Mouse (Mus musculus) megakaryocyte-erythroid progenitor cell, adult 5-6 weeks (primary cell): ENCODE measurements around the gene Bscl2. TPM values are rescaled to one million over a fixed set of nuclear protein-coding genes. Genes with fewer than 3 reads are reported as not detected.

Experiments
- ATAC-seq: replicated peaks from 2 replicates; pipeline ENCODE4 v1.8.0; 2016; ENCODE audit warnings: mild to moderate bottlenecking, inconsistent platforms; ENCODE audit not compliant: severe bottlenecking, poor library complexity, low FRiP score, low TSS enrichment
- total RNA-seq, 2 experiments: library from RNA; stranded (forward) in 1 of 2; stranded (reverse) in 1 of 2; fragments of 200-1000, 215-1000 nt in 1 of 2; fragments of >200 nt in 1 of 2; fragmentation: Nextera tagmentation in 1 of 2; gene quantifications; 2 replicates each; pipeline ENCODE4 v1.2.3; 2014 to 2017

Bscl2 gene
- 70.3 and 71.7 TPM in 2 replicates for total RNA-seq (2014; fragmentation: Nextera tagmentation)
- total RNA-seq (2017), result 29.5 TPM in 2 replicates

DNA sequence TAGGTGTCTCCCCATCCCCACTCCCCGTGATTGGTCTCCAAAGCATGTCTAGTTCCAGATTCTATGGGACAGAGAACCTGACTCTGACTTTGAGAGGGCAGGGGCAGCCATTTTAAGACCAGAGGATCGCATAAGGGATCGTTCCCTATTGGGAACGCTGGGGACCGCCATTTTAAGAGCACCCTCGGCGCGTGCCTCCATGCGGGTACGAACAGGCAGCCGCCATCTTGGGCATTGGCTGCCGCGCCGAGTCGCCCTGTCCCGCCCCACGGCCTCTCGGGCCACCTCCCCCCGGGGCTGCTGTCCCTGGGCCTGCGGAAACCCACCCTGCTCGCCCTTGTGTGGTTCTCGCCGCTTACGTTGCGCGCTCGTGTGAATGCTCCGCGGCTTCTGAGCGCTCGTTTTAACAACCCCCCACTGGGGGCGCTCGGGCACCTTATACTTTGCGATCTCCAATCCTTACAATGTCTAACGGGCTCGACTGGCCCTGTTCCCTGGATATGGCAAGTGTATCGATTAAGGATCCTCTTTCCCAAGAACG, at the start of gene Bscl2:
Gene Bscl2, plus strand, starts transcription at position 217 of the 541 bp plus-strand sequence.
- ATAC-seq, result peak; percentile 71

GRCm38 (mm10) chr19:8788521-8788920, 48.7 kb upstream of the Bscl2 start:
- ATAC-seq, result no peak

DNA sequence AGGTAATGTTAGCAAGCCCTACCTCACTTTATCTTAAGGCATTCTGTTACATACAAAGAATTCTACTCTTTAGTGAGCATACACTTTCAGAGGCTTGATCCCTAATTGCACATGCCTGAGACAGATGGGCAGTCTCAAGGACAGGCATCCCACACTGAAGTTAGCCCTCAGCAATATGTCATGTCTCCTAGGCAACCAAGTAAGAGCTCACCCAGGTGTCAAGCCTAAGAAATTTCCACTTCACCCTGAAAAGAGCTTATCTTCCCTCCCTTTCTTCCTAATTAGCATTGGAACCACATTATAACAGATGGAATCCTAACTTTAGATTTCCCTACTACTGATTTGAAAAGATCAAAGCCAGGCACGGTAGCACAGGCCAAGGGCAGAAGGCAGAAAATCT, 48.1 kb upstream of the Bscl2 start:
- ATAC-seq, result no peak

- no peak for ATAC-seq
Observed at GRCm38 (mm10) chr19:8790171-8790570, 47.1 kb upstream of the Bscl2 start.

- peak; percentile 78 for ATAC-seq
Observed at GRCm38 (mm10) chr19:8798264-8798946, 38.9 kb upstream of the Bscl2 start, which contains the start of gene Polr2g. Polr2g (minus strand) TSS chr19:8798577.

GRCm38 (mm10) chr19:8798947-8799315, 38.3 kb upstream of the Bscl2 start:
- ATAC-seq, result no peak

GRCm38 (mm10) chr19:8802130-8802821, 35.0 kb upstream of the Bscl2 start, which contains the start of gene Zbtb3:
Zbtb3 (plus strand) TSS chr19:8802555.
- ATAC-seq, result peak; percentile 95

- no peak for ATAC-seq
Observed at GRCm38 (mm10) chr19:8803204-8803780, 34.0 kb upstream of the Bscl2 start.

- no peak for ATAC-seq
Observed at GRCm38 (mm10) chr19:8803879-8804660, 33.2 kb upstream of the Bscl2 start.

GRCm38 (mm10) chr19:8806810-8807209, 30.5 kb upstream of the Bscl2 start:
- ATAC-seq, result no peak

- ATAC-seq, result no peak
Observed at GRCm38 (mm10) chr19:8815812-8816211, 21.5 kb upstream of the Bscl2 start.

GRCm38 (mm10) chr19:8817001-8817400, 20.3 kb upstream of the Bscl2 start:
- no peak for ATAC-seq

GRCm38 (mm10) chr19:8818301-8818798, 18.9 kb upstream of the Bscl2 start:
- ATAC-seq, result no peak

DNA sequence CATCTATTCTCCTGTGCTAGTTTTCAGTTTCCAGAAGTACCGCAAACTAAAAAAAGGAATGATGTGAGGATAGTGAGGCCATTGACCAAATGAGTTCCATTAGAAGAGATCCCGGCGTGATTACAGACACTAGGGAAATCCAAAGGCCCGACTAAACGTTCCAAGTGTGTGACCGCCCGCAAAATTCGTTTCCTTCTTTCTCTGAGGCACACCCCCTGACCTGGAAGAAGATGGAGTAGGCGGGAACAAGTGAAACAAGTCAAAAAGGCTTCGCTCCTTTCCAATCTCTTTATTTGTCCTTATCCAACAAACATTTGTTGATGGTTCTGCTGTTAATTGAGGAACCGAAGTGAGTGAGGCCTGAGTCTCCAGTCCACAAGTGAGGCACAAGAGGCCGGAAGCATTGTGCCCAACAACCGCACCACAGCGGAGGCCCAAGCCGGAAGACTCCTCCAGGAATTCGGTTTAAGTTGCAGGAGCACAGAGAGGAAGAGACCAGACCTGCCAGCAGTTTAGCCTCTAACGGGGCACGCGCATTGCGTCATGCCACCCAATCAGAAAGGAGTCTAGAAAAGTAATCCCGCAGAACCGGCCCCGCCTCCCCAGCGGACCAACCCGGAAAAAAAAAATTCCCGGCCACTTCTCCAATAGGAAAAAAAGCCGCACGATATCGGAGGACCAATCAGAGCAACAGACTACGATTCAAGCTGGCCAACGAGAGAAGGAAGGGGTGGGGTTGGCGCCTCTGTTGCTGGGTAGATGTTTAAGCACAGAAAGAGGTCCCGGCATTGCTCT, 18.3 kb upstream of the Bscl2 start, which contains the start of gene Ttc9c:
Gene Ttc9c, minus strand, starts transcription at position 533 of the 795 bp plus-strand sequence.
- ATAC-seq, result peak; percentile 82

DNA sequence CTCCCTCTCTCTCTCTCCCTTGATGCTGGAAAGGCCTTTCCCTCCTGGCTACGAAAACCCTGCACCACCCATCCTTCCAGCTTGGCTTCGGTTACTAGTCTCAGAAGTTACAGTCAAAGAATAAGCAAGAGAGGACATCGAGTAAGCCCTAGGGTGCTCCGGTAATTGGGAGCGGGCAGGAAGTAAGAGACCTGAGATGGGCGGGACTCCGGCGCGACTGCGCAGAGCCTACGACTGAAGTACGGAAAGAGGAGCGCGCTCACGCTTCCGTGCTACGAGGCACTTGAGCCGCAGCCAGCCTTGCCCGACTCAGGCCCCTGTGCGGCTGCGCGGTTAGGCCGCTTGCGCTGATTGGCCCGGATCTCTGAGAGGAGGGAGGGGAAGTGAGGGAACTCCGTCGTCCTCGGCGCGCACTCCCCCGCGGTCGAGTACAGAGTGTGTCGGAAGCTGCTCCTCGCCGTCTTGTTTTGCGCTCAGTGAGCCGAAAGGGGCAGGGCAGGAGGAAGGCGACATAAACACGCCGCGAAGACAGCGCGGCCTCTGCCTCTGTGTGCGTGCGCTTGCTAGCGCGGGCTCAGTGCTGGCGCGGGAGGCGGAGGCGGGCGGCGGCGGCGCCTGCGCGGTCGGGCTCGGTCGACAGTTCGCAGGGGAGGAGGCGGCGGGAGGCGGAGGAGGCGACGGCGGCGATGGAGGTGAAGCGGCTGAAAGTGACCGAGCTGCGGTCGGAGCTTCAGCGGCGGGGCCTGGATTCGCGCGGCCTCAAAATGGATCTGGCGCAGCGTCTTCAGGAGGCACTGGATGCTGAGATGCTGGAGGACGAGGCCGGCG, 17.5 kb upstream of the Bscl2 start, which contains the start of gene Hnrnpul2:
Gene Hnrnpul2, plus strand, starts transcription at position 415 of the 828 bp plus-strand sequence.
- ATAC-seq, result peak; percentile 90

- no peak for ATAC-seq
Observed at GRCm38 (mm10) chr19:8820424-8820956, 16.8 kb upstream of the Bscl2 start.

DNA sequence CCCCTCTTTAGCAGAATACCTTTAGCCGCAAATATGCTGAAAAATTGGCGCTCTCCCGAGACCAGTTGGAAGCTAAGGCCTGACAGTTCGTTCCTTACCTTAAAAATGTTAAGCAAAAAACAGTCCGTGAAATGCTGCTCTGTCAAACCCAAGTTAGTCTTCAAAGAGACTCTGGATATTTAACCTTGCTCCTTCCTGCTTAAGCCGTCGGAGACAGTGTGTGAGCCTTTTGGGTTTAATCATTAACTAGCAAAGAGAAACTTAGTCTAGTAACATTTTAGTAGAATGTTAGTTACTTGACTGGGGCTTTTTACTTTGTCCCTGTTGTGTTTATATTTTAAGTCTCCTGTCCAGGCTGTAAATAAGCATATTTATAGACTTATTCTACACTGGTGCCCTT, 16.1 kb upstream of the Bscl2 start:
- ATAC-seq, result no peak
